Mouse (Mus musculus) embryo, embryonic 11.5 days (tissue): ENCODE results near the gene Gm281.

Source experiments
- DNase-seq: peaks from one replicate; pipeline ENCODE4 v3.0.0-alpha.2; 2012; ENCODE audit warnings: low read depth, low spot score

The Gm281 gene

DNA sequence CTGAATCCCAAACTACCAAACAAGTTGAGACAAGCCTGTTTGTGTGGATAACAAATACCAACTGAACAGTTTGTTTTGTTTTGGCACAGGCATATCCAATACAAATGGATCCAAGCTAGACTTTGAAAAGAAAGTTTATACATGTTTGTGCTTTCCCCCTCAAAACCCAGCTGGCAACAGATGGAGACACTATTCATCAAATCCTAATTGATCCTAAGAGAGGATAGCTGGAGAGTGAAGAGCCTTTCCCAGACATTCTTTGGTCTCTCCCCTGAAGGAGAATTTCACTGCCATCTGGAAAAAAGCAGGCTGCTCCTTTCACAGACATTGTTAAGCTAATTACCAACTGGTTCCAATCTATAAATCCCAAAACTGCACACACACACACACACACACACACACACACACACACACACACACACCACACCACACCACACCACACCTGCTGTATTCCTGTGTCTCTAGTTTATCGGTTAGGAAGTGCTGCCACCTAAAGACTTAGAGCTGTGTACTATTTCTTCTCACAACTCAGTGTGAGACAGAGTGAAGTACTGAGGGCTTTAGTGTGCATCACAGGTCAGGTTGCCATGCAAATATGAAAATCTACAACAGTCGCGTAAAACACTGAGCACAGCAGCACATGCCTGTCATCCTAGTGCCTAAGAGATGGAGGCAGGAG lies 101.3 kb downstream of the Gm281 start:
- DNase-seq: no peak

DNA sequence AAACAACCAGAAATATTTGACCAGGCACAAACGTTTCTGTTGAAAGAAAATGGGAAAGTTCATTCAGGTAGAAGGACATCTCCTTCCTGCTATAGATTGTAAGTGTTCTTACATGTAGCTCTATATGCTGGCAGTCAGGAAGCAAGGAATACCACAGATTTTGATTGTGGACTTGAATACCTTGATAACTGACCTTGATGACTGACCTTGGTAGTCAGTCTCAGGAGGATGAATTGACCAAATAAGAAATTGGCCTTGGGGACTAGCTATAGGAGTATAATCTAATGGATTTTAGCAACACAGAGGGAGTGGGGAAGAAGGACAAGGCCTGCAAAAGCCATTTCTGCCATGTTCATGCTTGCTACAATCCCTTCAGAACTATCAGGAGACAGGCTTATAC lies 123.8 kb downstream of the Gm281 start:
- no peak for DNase-seq

DNA sequence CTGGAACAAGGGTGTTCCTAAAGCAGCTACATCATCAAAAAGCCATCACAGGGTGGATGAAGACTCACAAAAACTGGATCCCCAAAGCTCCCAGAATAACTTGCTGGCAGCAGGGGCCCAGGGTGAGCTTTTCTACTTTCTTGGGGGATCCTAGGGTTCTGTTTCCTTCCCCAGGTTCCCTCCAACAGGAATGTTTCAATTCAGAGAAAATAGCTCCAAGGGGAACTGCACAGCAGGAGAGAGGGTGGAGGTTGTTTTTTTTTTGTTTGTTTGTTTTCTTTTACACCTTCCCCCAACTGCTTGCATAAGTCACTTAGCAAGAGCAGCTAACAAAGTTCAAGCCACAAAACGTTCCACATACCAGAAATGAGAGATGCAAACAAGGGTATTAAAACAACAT lies 124.3 kb downstream of the Gm281 start:
- DNase-seq: no peak

DNA sequence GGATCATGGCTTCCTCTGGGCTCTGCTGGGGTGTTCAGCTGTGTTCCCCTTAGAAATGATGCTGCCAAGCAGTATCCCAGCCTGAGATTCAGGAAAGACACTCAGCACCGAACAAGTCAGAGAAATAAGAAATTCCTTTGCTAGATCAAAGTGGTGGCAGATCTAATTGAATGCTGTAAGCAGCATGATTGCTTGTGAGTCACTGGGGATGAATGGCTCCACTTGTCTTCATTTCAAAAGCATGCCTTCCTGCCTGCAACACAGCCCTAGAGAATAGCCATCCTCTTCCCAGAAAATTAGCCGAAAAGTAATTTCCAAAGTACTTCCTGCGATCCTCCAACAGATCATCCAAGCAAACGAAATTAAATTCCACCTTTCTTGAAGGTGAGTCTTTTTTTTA lies 131.3 kb downstream of the Gm281 start:
- DNase-seq: no peak

DNA sequence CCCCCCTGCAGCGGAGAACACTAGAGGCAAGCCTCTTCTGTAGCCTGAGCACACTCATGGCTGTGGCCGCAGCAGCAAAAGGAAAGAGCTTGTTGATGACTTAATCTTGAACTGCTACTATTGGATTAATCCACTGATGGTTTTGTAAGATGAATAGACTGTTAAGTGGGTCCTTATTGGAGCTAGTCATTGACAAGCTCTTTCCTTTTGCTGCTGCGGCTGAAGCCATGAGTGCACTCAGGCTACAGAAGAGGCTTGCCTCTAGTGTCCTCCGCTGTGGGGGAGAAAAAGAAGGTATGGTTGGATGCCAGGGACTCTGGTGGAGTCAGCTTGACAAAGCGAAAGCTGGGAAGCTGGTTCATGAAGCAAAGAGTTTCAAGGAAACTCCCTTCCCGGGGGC lies 135.9 kb downstream of the Gm281 start:
- DNase-seq: no peak

DNA sequence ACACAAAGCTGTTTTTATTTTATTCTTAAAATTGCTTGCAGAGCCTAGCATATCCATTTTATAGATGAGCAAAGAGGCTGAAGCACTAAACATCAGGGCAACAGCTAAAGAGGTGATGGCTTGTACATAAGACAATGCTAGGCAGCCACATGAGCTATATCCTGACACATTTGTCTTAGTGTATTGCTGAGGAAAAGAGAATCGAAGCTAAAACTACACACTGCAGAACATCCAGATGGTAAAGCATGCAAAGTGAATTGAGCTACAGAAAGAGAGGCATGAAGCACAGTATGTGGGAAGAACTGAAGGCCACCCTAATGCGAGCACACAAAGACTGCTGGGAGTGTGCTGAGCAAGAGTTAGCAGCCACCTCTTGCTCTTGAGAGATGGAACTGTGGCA lies 143.1 kb downstream of the Gm281 start:
- DNase-seq: no peak

DNA sequence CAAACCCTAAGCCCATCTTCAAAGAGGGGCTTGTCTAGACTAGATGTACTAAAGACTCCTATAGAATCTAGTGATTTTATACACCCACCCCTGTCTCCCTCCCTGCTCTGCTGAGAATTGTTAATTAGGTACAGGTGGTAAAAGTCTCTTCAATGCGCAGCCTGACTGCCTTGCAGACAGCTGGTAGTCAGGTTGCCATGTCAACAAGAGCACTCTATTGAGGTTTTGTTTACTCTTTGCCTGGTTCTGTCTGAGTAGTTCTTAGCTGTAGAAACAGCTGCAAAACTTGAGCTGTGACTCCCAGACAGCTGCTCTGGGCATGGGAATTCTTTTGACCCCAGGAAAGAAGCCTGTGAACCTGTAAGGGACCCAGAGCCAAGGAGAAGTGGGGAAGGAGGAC lies 143.6 kb downstream of the Gm281 start:
- peak; percentile 27 for DNase-seq
